Mouse (Mus musculus) induced T-regulatory cell, adult 2 months (primary cell): Measurements from ENCODE around the gene Cd83.

Experiments
- DNase-seq: peaks from one replicate; pipeline ENCODE4 v3.0.0-alpha.2; 2012; ENCODE audit warnings: low read depth

Cd83 gene

GRCm38 (mm10) chr13:43806371-43807271, 22.0 kb downstream of the Cd83 start:
- DNase-seq = no peak

DNA sequence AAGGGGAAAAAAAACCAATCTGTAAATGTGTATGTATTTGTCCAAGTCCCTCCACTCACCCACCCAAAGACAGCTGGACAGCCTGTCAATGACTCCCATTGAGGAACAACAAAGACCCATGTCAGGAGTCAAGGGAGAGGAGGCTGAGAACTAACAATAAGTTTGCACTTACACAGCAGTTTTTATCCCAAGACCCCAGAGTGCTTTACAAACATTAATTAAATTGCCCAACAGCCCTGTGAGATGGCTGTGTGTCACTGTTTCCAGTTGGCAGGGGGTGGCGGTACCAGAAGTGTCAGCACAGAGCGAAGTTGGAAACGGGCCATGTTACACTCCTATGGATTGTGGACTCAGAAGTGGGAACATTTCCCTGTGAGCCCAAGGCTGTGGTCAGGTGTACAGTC, 22.7 kb downstream of the Cd83 start:
- DNase-seq = no peak

DNA sequence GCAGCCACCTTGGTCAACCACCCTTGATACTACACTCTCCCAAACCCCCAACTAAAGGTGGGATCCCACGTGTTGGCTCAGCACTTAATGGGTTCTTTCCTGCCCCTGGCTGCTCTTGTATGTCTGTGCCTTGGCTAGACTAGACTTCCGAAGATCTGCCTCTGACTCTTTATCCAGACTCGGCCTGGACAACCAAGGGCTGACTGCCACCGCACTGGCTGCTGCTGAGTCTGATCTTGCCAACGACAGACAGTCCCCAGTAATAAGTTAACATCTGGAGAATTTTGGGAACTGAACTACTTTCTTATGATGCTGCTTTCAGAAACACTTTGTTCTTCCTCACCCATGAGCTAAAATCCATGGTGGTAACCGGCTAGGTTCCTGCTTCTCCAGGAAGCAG, 26.0 kb downstream of the Cd83 start:
- no peak for DNase-seq

DNA sequence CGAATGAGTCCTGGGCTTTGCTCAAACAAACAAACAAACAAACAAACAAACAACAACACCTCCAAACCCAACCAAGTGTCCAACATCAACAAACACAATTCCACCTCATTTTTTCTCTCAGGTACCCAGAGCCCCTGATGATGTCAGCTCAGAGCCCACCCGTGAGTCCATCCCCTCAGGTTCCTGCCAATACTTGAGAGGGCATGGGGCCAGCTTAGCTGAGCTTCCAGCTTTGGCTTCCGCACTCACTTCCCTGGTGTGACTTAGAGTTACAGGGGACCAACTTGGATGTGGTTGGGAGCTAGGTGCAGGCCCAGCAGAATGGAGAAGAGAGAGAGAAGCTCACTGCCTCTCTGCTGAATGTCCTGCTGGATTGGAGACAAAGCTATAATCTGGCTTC, 27.3 kb downstream of the Cd83 start:
- DNase-seq = no peak

GRCm38 (mm10) chr13:43813431-43813830, 28.9 kb downstream of the Cd83 start:
- DNase-seq = no peak

GRCm38 (mm10) chr13:43817461-43817860, 32.9 kb downstream of the Cd83 start:
- DNase-seq = no peak

DNA sequence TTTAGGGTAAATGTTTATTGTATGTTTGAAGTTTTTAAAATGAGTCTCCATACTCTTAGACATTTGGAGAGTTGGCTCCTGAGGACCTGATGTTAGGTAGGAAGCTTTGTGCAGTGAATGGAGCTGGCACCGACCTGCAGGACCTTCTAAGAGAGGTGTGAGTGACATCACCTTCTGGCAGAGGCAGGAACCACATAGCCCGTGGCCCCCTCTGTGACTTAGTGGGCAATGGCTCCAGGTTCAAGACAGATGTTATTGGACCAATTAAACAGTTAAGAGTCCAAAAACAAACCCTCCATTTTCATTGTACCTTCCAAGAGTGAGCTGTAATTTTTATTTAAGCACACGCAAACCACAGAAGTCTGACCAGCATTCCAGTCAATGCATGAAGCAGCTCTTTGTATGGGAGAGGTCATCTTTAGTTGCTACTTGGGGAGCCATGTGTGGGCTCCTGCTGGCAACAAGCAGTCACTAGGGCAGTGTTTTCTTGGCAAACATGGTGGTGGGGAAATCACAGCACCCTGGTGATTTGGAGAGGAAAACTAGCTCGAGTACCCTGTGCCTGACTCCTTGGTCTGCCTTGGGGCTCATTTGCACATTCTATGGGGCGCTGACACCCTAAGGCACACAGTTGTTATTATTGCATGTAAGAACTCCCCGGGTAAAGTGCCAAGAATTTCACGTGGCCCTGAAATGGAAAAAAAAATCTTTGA, 33.9 kb downstream of the Cd83 start:
- no peak for DNase-seq

DNA sequence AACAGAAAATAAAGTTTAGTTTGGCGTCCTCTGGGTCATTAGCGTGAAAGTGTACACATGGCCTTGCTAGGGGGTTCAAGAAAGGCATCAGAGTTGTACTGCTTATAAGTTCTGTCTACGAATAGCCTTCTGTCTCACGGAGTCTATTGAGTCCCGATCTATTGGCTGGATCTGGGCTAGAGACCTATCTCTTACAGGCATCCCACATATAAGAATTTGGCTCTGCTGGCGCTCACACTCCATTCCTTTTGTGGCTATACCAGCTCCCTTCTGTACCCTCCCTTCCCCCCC, 34.4 kb downstream of the Cd83 start:
- no peak for DNase-seq

GRCm38 (mm10) chr13:43820071-43820470, 35.5 kb downstream of the Cd83 start:
- no peak for DNase-seq

DNA sequence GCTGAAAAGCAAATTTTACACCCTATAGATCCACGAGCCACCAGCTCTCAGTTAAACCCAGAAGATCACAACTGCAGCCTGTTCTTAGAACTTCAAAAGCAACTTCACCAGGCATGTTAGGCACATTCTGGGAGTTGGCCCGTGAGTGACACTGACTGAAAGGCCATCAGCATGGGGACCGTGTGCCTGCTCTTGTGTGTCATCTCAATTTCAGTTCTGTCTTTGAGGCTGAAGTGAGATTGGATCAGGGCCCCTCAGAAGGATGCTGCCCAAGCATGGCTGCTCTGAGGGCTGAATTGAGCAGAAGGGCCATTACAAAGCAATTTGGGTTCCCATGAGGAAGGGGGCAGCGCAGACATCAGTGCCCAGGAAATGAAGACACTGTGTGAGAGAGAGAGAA, 37.7 kb downstream of the Cd83 start:
- no peak for DNase-seq

- DNase-seq = no peak
Observed at GRCm38 (mm10) chr13:43828648-43829047, 44.1 kb downstream of the Cd83 start.

DNA sequence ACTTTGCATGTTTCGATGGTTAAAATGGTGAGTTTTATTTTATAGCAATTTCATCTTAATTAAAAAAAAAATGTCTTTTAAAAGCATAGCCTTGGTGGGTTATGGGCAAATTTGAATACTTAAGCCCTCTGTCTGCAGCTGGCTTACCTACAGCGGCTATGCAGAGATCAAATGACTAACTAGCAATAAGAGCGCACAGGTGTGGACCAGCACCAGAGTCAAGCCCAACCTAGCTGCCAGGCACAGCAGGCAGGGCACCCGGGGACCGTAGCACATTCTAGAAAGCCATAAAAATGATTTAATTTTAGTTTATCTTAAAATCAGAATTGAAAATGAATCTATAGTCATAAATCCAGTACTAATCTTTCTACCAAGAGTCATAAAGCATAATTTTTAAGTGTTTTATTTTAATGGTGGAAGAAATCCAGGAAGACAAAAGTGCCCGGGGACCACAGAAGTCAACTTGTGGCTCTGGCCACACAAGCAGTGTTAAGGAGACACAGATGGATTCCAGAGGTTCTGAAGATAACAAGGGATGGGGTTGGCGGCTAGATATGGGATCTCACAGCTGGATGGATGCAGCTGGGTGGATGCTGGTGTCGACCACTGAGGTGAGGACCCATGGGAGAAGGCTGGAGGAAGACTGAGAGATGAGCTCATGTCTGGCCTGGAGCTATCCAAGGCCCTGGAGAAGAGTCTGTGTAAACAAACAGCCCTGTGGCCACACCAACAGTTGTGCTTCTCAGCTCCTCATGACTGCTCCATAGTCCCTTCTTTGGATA, 46.5 kb downstream of the Cd83 start:
- DNase-seq = no peak

- no peak for DNase-seq
Observed at GRCm38 (mm10) chr13:43832731-43833130, 48.2 kb downstream of the Cd83 start.

GRCm38 (mm10) chr13:43836376-43836775, 51.8 kb downstream of the Cd83 start:
- DNase-seq = no peak

DNA sequence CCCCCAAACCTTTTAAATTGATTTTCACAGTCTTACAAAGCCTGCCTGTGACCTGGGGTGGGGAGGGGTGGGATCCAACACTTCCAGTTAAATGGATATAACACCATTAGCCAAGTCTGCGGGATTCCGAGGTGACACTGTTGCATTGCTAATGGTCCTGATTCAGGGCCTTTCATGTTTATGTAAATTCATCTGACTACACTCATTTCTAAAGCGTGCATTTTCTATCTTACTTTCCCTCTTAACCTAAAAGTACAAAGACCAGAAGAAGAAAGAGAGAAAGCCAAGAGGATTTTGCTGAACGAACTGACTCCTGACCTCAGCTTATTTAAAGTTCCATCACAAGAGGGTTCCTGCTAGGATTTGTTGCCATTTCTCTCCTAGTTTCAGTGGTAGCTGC, 53.2 kb downstream of the Cd83 start:
- no peak for DNase-seq

DNA sequence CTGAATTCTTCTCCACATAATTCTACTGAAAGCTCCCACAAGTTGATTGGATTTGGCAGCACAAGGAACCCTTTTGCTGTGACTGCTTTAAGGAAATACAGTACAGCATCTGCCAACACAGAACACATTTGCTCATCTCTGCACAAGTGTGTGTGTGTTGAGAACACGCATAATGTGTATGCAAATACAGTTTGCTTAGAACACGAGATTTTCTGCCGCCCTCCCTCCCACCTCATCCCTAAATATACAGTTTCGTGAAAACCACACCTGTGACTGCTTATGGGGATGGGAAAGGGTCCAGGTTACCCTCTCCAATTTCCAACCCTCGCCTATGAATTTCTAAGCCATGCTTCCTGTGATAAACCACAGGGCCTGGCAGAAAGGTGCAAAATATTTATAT, 60.6 kb downstream of the Cd83 start:
- no peak for DNase-seq

DNA sequence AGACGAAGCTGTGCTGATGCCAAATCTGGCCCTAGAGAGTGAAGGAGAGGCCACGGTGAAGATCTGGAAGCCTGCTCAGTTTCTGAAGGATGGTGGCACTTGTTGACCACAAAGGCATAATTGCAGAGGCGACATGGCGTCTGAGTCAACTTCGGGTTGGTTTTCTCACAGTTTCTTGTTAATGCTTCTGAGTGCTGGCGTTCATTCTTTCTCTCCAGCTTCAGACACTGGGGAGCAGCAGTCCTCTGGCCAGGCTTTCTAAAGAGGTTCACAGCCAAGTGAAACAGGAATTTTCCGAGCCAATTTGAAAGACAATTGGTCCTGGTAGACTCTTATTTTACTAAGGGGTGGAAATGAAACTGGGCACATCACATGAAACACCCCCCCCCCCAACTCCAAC, 62.6 kb downstream of the Cd83 start:
- DNase-seq = no peak

- no peak for DNase-seq
Observed at GRCm38 (mm10) chr13:43849816-43850215, 65.2 kb downstream of the Cd83 start.

DNA sequence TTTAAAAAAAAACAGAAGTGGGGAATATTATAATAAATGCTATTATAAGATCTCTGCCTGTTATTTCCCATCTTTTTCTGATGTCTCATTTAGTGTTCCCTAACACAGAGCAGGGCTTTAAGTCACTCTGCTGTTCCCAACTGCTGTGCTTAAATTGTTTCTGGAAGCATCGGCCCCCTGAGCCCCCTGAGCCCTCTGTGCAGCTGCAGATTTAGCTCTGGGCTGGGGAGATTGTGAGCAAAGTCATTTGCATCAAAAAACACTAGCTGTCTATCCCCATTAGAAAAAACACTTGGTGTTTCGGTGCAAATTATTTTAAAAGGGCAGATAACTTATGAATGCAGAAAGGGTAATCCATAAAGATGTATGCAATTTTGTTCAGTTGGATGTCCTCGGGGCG, 66.5 kb downstream of the Cd83 start:
- no peak for DNase-seq
